Mouse (Mus musculus) thymus, postnatal 36 days (tissue): ENCODE results near the gene Hadh.

Experiments used
- DNase-seq, 2 experiments: peaks; one replicate each; pipeline ENCODE4 v3.0.0; 2022; ENCODE audit warnings: mixed read lengths in 2 of 2

The Hadh gene

DNA sequence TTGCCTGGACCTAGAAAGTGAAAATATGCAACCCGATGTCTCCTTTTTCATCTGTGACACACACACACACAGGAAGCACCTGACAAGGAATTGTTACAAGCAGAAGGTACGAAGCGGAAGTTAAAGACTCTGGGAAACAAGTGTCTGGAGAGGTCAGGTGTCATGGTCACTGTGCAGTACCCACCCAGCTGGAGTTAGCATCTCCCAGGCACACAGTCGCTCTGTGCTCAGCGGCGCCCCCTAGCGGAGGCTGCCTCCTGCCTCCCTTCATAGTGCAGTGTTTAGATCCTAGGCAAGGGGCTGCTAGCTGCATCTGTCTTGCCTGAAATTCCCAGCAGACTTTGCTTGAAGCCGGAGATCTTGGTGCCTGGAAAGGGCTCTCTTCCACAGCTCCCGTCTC is 57.1 kb downstream of the Hadh start:
- DNase-seq, result peak; percentile 81 to 82

DNA sequence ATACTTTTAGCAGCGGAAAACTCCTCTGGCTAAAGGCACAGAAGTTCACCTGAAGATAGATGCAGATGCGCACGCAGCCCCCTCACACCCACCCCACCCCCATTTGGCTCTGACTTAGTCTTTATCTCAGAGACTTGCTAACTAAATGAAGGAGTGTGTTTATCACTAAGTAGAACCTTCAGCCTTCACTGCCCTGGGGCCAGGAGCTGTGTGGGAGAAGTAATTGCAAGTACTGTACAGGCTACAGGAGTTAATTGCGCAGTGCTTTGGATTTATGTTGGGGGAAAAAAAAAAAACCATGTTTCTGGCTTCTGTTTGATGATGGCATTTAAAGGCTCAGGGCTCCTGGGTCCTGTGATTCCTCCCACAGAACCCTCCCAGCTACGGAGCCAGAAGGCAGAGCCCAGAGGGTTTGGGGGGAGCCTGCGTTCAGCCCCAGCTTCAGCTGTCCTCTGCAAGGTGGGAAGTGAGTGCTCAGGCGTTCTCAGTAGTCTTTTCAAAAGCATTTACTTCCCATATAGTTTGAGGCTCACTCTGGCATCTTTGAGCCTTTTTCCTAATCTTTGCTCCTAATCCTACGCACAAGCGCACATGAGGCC is 57.7 kb downstream of the Hadh start:
- no peak for DNase-seq

- peak in 1 of 2 experiments; percentile 41 for DNase-seq
Observed at GRCm38 (mm10) chr3:131212200-131212599, 59.7 kb downstream of the Hadh start.

DNA sequence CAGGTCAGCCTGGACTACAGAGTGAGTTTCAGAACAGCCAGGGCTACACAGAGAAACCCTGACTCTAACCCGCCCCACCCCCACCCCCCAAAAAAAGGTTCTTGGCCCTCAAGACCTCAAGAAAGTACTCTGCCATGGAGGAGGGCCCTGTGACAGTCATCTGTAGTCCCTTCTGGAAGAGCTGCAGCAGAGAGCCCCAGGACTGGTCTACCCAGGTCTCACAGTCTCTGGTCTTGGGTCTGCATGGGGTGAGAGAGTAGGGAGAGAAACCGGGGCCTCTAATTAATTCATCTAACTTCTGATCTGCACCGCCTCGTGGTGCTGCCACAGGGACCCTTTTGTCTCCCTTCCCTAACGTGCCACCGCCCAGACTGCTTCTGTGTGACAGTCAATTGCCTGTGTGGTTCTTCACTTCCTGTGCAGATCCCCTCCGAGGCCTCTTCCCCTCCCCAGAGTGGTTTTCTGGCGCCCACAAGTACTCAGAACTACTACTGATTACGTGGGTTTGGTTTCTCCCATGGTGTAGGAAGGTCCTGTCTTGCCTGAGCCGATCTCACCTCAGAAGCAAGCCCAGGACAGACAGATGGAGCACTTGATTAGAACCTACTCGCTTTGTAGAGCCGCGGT is 63.5 kb downstream of the Hadh start:
- peak; percentile 82 to 88 for DNase-seq

DNA sequence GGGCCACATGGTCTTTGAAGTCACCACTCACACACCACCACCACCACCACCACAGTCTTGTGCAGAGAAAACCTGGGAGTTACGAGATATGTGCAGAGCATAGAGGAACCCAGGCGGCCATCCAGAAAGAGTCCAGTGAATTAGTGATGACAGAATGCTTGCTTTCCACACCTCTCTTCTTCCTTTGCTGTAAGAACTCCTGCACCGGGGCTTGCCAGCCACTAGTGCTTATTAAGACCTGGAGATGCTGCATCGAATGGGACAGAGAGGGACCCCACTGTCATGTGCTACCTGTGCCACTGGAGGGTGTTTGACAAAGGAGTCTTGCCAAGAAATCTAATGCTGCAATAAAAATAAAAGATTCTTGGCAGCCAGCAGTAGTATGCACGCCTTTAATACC is 64.1 kb downstream of the Hadh start:
- peak; percentile 41 to 48 for DNase-seq

- no peak for DNase-seq
Observed at GRCm38 (mm10) chr3:131202311-131202710, 69.6 kb downstream of the Hadh start.

DNA sequence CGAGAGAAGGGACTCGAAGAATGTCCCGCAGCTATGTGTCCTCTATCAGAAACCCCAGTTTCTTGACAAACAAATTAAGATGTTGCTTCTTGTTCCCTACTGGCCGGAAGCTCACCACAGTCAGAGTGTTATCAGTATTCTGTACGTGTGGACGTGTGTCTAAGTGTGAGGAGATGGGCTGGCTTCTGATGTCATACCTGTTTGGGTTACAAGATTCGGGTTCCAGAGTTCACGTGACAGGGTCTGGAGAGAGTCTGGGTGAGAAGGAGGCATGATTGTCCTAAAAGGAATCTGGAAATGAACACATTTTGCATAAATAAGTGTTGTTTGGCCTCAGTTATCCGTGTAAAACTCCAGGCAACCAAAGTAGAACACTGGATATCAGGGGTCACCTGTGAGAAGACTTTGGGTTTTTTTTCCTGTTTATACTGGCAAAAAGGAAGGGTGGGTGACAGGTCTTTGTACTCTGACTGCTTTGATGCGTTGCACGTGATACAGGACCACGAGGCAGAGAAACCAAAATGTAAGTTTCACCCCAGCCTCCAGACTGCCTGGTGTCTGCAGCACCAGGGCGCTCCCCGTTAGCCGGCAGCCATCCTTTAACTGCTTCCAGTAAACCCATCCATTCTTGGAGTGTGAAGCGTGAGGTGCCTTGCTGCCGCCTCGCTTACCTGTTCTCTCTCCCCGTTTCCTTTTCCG is 72.2 kb downstream of the Hadh start:
- DNase-seq, result no peak

DNA sequence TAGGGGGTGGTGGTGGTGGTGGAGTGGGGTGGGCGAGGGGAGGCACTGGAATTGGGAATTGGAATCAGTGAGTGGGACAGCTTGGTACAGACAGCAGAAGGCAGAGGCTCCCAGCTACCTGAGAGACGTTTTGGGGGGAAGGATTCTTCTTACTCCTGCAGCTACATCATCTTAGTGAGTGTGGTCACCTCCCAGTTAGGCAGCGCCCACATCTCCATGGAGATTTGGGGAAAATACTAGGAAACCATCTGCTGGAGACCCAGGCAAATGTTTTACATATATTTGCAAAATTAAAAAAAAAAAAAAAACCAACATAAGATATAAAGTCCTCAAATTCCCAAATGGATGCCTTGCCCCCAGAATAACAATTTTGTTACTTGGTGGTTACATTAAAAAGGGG is 72.9 kb downstream of the Hadh start:
- no peak for DNase-seq

GRCm38 (mm10) chr3:131196507-131197019 is 75.3 kb downstream of the Hadh start:
- DNase-seq, result no peak

DNA sequence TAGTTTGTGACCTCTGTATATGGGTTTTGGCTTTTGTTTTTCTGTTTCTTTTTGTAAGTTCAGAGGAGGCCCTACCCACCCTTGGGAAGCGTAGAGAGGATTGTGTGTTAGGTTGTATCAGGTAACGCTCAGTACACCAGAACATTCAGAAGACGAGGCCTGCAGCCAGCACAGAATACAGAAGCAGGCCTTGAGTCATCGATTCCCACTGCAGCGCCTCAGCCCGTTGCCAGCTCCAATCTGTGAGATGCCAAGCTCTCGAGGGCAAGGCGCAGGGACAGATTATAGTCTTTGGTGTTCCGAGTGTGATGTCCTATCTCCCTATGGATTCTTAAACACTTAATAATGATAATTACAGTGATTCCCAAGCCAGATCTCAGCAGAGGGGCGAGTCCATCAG is 75.9 kb downstream of the Hadh start:
- no peak for DNase-seq

DNA sequence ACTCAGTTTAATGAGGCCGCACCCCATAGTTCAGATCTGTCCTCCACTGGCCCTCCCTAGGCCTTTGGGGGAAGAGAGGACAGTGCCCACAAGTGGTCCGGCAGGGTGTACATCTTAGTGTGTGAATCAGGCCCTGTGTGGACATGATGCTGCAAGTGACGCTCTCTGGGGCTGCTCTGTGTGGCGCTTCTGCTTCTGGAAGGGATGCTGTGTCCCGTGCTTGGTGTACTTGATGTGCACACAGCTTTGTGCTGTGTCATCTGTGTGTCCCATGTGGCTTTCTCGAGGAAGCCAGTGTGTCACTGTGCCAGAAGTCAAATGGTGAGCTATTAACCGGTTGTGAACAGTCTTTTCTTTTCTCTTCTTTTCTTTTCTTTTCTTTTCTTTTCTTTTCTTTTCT is 80.4 kb downstream of the Hadh start:
- DNase-seq, result no peak

DNA sequence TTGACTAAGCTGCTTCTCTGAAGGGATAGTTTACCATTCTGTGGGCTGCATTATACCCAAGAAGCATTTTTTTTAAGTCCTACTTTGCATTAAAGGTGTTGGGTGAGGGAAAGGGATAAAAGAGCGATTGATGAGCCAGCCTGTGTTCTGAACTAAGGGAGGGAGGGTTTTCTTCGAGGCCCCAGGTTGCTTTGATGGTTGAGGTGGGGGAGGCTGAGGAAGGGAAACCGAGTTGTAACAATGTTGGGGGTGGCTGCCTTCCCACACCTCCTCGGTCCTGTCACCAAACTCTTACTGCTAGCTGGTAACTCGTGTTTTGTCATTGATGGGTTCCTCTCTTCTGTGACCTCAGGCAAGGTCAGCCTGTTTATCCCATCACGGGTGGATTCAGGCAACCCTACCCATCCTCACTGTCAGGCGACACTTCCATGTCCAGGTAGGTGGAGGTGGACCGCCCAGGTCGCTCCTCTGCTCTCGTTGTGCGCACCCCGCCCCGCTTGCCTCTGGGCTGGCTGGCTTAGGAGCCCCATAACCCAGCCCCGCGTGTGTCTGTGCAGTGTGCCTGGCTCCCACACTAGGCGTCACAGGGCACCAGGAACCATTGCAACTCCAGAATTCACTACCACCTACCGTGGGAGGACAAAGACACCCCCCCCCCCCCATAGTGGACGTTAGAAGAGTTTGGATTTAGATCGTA is 81.1 kb downstream of the Hadh start:
- no peak for DNase-seq

GRCm38 (mm10) chr3:131190239-131190638 is 81.7 kb downstream of the Hadh start:
- DNase-seq, result no peak

DNA sequence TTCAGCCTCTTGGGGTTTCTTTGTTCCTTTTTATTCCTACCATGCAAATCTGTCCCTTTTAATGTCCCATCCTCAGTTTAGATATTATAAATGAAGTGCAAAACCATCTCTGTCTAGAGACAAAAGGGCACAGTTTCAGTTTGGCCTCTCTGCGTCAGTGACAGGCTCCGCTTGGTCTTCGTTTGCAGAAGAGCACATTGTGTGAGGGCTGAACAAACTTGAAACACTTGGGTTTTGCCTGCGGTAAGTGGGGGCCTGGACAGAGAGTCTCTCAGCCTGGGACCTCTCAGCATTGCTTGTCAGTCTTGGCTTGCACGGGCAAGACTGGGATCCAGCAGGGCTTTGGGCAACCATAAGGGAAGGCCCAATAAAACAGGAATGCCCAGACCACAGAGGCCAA is 85.7 kb downstream of the Hadh start:
- DNase-seq, result no peak
